Mouse (Mus musculus): ENCODE data around the gene Zfp560. TPM values are rescaled to one million over a fixed set of nuclear protein-coding genes. Genes with fewer than 3 reads are reported as not detected.

The Zfp560 gene
- polyA plus RNA-seq, 2 experiments, result 21.0 to 43.7 TPM

Other genes with a start within 250 kb of the Zfp560 start
- gene Olfr870, start 211.1 kb downstream of the Zfp560 start, polyA plus RNA-seq (2012; rRNA removed), result not detected in 2 replicates
- not detected in 2 replicates for gene Olfr870, start 211.1 kb downstream of the Zfp560 start, polyA plus RNA-seq (2014; fragmentation: Nextera tagmentation; extraction: Ambion mirVana)
- not detected in 2 replicates for gene Olfr871, start 173.0 kb downstream of the Zfp560 start, polyA plus RNA-seq (2012; rRNA removed)
- not detected in 2 replicates for gene Olfr871, start 173.0 kb downstream of the Zfp560 start, polyA plus RNA-seq (2014; fragmentation: Nextera tagmentation; extraction: Ambion mirVana)
- not detected in 2 replicates for gene Olfr872, start 148.1 kb downstream of the Zfp560 start, polyA plus RNA-seq (2012; rRNA removed)
- gene Olfr872, start 148.1 kb downstream of the Zfp560 start, polyA plus RNA-seq (2014; fragmentation: Nextera tagmentation; extraction: Ambion mirVana), result not detected in 2 replicates
- gene Olfr39, start 102.8 kb downstream of the Zfp560 start, polyA plus RNA-seq (2012; rRNA removed), result not detected in 2 replicates
- not detected in 2 replicates for gene Olfr39, start 102.8 kb downstream of the Zfp560 start, polyA plus RNA-seq (2014; fragmentation: Nextera tagmentation; extraction: Ambion mirVana)
- not detected in 2 replicates for gene Olfr873, start 86.6 kb downstream of the Zfp560 start, polyA plus RNA-seq (2012; rRNA removed)
- gene Olfr873, start 86.6 kb downstream of the Zfp560 start, polyA plus RNA-seq (2014; fragmentation: Nextera tagmentation; extraction: Ambion mirVana), result not detected in 2 replicates
- 0.04 and 0.08 TPM in 2 replicates for gene Olfr18, start 49.1 kb downstream of the Zfp560 start, polyA plus RNA-seq (2012; rRNA removed)
- not detected in 2 replicates for gene Olfr18, start 49.1 kb downstream of the Zfp560 start, polyA plus RNA-seq (2014; fragmentation: Nextera tagmentation; extraction: Ambion mirVana)
- gene Zfp26, start 75.0 kb upstream of the Zfp560 start, polyA plus RNA-seq (2012; rRNA removed), result 12.1 and 14.2 TPM in 2 replicates
- gene Zfp26, start 75.0 kb upstream of the Zfp560 start, polyA plus RNA-seq (2014; fragmentation: Nextera tagmentation; extraction: Ambion mirVana), result 23.3 and 25.9 TPM in 2 replicates
- gene Zfp426, start 107.6 kb upstream of the Zfp560 start, polyA plus RNA-seq (2012; rRNA removed), result 12.0 and 17.4 TPM in 2 replicates
- 24.1 and 25.5 TPM in 2 replicates for gene Zfp426, start 107.6 kb upstream of the Zfp560 start, polyA plus RNA-seq (2014; fragmentation: Nextera tagmentation; extraction: Ambion mirVana)
- 43.1 and 43.5 TPM in 2 replicates for gene Zfp266, start 136.2 kb upstream of the Zfp560 start, polyA plus RNA-seq (2012; rRNA removed)
- gene Zfp266, start 136.2 kb upstream of the Zfp560 start, polyA plus RNA-seq (2014; fragmentation: Nextera tagmentation; extraction: Ambion mirVana), result 92.4 and 95.5 TPM in 2 replicates
- 10.6 and 13.1 TPM in 2 replicates for gene Zfp846, start 196.1 kb upstream of the Zfp560 start, polyA plus RNA-seq (2012; rRNA removed)
- gene Zfp846, start 196.1 kb upstream of the Zfp560 start, polyA plus RNA-seq (2014; fragmentation: Nextera tagmentation; extraction: Ambion mirVana), result 18.2 and 20.0 TPM in 2 replicates

All from limb, embryonic 14.5 days (tissue).